Mouse (Mus musculus) heart, postnatal 0 days (tissue): Measurements from ENCODE around the gene 5430419D17Rik.

Experiments
- CTCF ChIP-seq: IDR thresholded peaks from 2 replicates; pipeline ENCODE4 v1.5.1; 2016; ENCODE audit warnings: antibody characterized with exemption, control low read depth, low read depth
- EP300 ChIP-seq: IDR thresholded peaks from 2 replicates; pipeline ENCODE4 v1.6.1; 2016; ENCODE audit warnings: antibody characterized with exemption, low read depth

- TF ChIP-seq CTCF: no peak
- TF ChIP-seq EP300: no peak
These were observed 12.0 kb upstream of the 5430419D17Rik start for GRCm38 (mm10) chr7:131162251-131162650.
